Mouse (Mus musculus) liver, embryonic 12.5 days (tissue): ENCODE data around the gene Ppp1ca. TPM values are rescaled to one million over a fixed set of nuclear protein-coding genes. Genes with fewer than 3 reads are reported as not detected.

Experiments used
- ATAC-seq: fragments of 200-750 bp; cut with Nextera tagmentation; 2 replicates; pipeline ENCODE4 v1.8.0; 2017; ENCODE audit warnings: moderate number of reproducible peaks, mild to moderate bottlenecking, moderate library complexity
- H3K27ac ChIP-seq: fragments of 300-500 bp; sonication (generic); 2 replicates; pipeline ENCODE4 v1.5.1; 2016; ENCODE audit warnings: mild to moderate bottlenecking
- H3K27me3 ChIP-seq: fragments of 300-500 bp; sonication (generic); replicated peaks from 2 replicates; pipeline ENCODE4 v1.6.1; 2016; ENCODE audit warnings: mild to moderate bottlenecking, moderate library complexity
- H3K36me3 ChIP-seq: fragments of 300-500 bp; sonication (generic); 2 replicates; pipeline ENCODE4 v1.6.1; 2016; ENCODE audit warnings: mild to moderate bottlenecking, moderate library complexity
- H3K4me1 ChIP-seq: fragments of 300-500 bp; sonication (generic); 2 replicates; pipeline ENCODE4 v1.6.1; 2016
- H3K4me2 ChIP-seq: fragments of 300-500 bp; sonication (generic); 2 replicates; pipeline ENCODE4 v1.6.1; 2016; ENCODE audit warnings: mild to moderate bottlenecking, moderate library complexity
- H3K4me3 ChIP-seq: fragments of 300-500 bp; sonication (generic); 2 replicates; pipeline ENCODE4 v1.5.1; 2016; ENCODE audit warnings: mild to moderate bottlenecking, moderate library complexity
- H3K9ac ChIP-seq: fragments of 300-500 bp; sonication (generic); 2 replicates; pipeline ENCODE4 v1.6.1; 2016; ENCODE audit warnings: mild to moderate bottlenecking, moderate library complexity
- H3K9me3 ChIP-seq: fragments of 300-500 bp; sonication (generic); replicated peaks from 2 replicates; pipeline ENCODE4 v1.6.1; 2016; ENCODE audit warnings: mild to moderate bottlenecking, moderate library complexity
- WGBS: fragments of 180-500 bp; shearing (Covaris S2); methylation state at CpG from one replicate; pipeline ENCODE4 v1.1.7; 2016; ENCODE audit not compliant: insufficient replicate concordance; 5-methylcytosine and 5-hydroxymethylcytosine counted together
- polyA plus RNA-seq: library from polyadenylated mRNA; unstranded; fragments of >200 nt; fragmentation: Nextera tagmentation; extraction: Ambion mirVana; gene quantifications from 2 replicates; pipeline ENCODE4 v1.2.1, GENCODE M21; 2016

The Ppp1ca gene
- polyA plus RNA-seq, 1 experiment from 2014 or later: 577 TPM

GRCm38 (mm10) chr19:4192251-4192985 is 553 bp downstream of the Ppp1ca start:
- Histone ChIP-seq H3K9ac (peak overlapping the region; percentile 97), H3K4me2 (peak overlapping the region; percentile 89), H3K4me3 (peak overlapping the region; percentile 93), H3K27ac (peak overlapping the region; percentile 91), H3K4me1 (peaks cover 64% of the 10 kb centered on the region), H3K36me3 (peaks cover 45% of the 10 kb centered on the region), H3K9me3 (no peaks in the 10 kb centered on the region), H3K27me3 (no peaks in the 10 kb centered on the region)
- peak; percentile 58 for ATAC-seq
- WGBS: under 1% methylated on average over 46 of the region's 52 CpGs

- peak overlapping the region; percentile 89 for H3K4me2 ChIP-seq
- peak overlapping the region; percentile 93 for H3K4me3 ChIP-seq
- 50% methylated on average over 6 of the region's 6 CpGs for WGBS
- peaks cover 68% of the 10 kb centered on the region for H3K4me1 ChIP-seq
- ATAC-seq: no peak
- H3K27ac ChIP-seq: peak overlapping the region; percentile 91
- H3K27me3 ChIP-seq: no peaks in the 10 kb centered on the region
- H3K9ac ChIP-seq: peak overlapping the region; percentile 97
- peaks cover 52% of the 10 kb centered on the region for H3K36me3 ChIP-seq
- H3K9me3 ChIP-seq: no peaks in the 10 kb centered on the region
Observed at GRCm38 (mm10) chr19:4193129-4193528, 1.3 kb downstream of the Ppp1ca start.

GRCm38 (mm10) chr19:4194021-4194724 is 2.3 kb downstream of the Ppp1ca start:
- Histone ChIP-seq H3K4me2 (peak overlapping the region; percentile 89), H3K36me3 (peaks cover 63% of the 10 kb centered on the region), H3K4me3 (peak overlapping the region; percentile 93; the same call in 1 of the 2 replicates), H3K9ac (0 out of 2 replicates have a peak overlapping the region, but pooled peaks have one; percentile 12), H3K27ac (peak overlapping the region; percentile 91), H3K4me1 (peaks cover 75% of the 10 kb centered on the region), H3K27me3 (no peaks in the 10 kb centered on the region), H3K9me3 (no peaks in the 10 kb centered on the region)
- ATAC-seq: no peak
- WGBS: 76% methylated on average over 8 of the region's 8 CpGs

GRCm38 (mm10) chr19:4194776-4195650 is 3.1 kb downstream of the Ppp1ca start:
- Histone ChIP-seq H3K9me3 (no peaks in the 10 kb centered on the region), H3K9ac (no peak overlapping the region), H3K4me3 (no peak overlapping the region), H3K27ac (peak overlapping the region; percentile 91; the same call in 1 of the 2 replicates), H3K27me3 (no peaks in the 10 kb centered on the region), H3K4me2 (no peak overlapping the region), H3K36me3 (peaks cover 71% of the 10 kb centered on the region), H3K4me1 (peaks cover 84% of the 10 kb centered on the region)
- ATAC-seq: no peak
- 77% methylated on average over 12 of the region's 12 CpGs for WGBS

GRCm38 (mm10) chr19:4196048-4196447 is 4.2 kb downstream of the Ppp1ca start:
- ATAC-seq: no peak
- H3K4me1 ChIP-seq: peaks cover 85% of the 10 kb centered on the region
- no peak overlapping the region for H3K9ac ChIP-seq
- no peak overlapping the region for H3K4me2 ChIP-seq
- H3K36me3 ChIP-seq: peaks cover 77% of the 10 kb centered on the region
- H3K9me3 ChIP-seq: no peaks in the 10 kb centered on the region
- H3K4me3 ChIP-seq: no peak overlapping the region
- 74% methylated on average over 2 of the region's 2 CpGs for WGBS
- no peaks in the 10 kb centered on the region for H3K27me3 ChIP-seq
- no peak overlapping the region for H3K27ac ChIP-seq

- Histone ChIP-seq H3K4me1 (peaks cover 80% of the 10 kb centered on the region), H3K36me3 (peaks cover 77% of the 10 kb centered on the region)
- no peak for ATAC-seq
Observed at GRCm38 (mm10) chr19:4196548-4196947, 4.7 kb downstream of the Ppp1ca start.

GRCm38 (mm10) chr19:4197180-4197579 is 5.3 kb downstream of the Ppp1ca start:
- ATAC-seq: no peak
- H3K27ac ChIP-seq: peak overlapping the region; percentile 53; the same call in 1 of the 2 replicates
- 70% methylated on average over 3 of the region's 3 CpGs for WGBS
- H3K4me3 ChIP-seq: no peak overlapping the region
- H3K36me3 ChIP-seq: peaks cover 77% of the 10 kb centered on the region
- H3K9me3 ChIP-seq: no peaks in the 10 kb centered on the region
- peak overlapping the region; percentile 13; the same call in 1 of the 2 replicates for H3K9ac ChIP-seq
- H3K4me1 ChIP-seq: peaks cover 85% of the 10 kb centered on the region
- no peaks in the 10 kb centered on the region for H3K27me3 ChIP-seq
- no peak overlapping the region for H3K4me2 ChIP-seq

More at GRCm38 (mm10) chr19:4196548-4196947, 4.7 kb downstream of the Ppp1ca start:
- Histone ChIP-seq H3K9ac (peak overlapping the region; percentile 13; the same call in 1 of the 2 replicates), H3K27me3 (no peaks in the 10 kb centered on the region), H3K4me3 (no peak overlapping the region), H3K4me2 (no peak overlapping the region), H3K9me3 (no peaks in the 10 kb centered on the region), H3K27ac (peak overlapping the region; percentile 28; the same call in 1 of the 2 replicates)
- 55% methylated on average over 5 of the region's 5 CpGs for WGBS

- H3K9me3 ChIP-seq: no peaks in the 10 kb centered on the region
- H3K27me3 ChIP-seq: peaks cover 31% of the 10 kb centered on the region
- peak within 1 kb of the TSS; percentile 91 for H3K4me2 ChIP-seq
- WGBS: under 1% methylated on average over 34 of the region's 34 CpGs
- peak within 1 kb of the TSS; percentile 75 for H3K4me3 ChIP-seq
- H3K36me3 ChIP-seq: peaks cover 42% of the 10 kb centered on the region
- peak within 1 kb of the TSS; percentile 84 for H3K27ac ChIP-seq
- H3K4me1 ChIP-seq: peaks cover 61% of the 10 kb centered on the region
- peak within 1 kb of the TSS; percentile 79 for H3K9ac ChIP-seq
- peak; percentile 86 for ATAC-seq
Observed at GRCm38 (mm10) chr19:4201291-4201909, 9.5 kb downstream of the Ppp1ca start, which contains the start of gene Rad9a. Gene Rad9a, minus strand, starts transcription at chr19:4201662.

GRCm38 (mm10) chr19:4202149-4202548 is 10.3 kb downstream of the Ppp1ca start:
- Histone ChIP-seq H3K36me3 (peaks cover 34% of the 10 kb centered on the region), H3K4me3 (peak overlapping the region; percentile 75), H3K4me2 (peak overlapping the region; percentile 91), H3K27ac (peak overlapping the region; percentile 52; the same call in 1 of the 2 replicates), H3K9ac (peak overlapping the region; percentile 70), H3K4me1 (peaks cover 54% of the 10 kb centered on the region), H3K9me3 (no peaks in the 10 kb centered on the region), H3K27me3 (peaks cover 35% of the 10 kb centered on the region)
- WGBS: 36% methylated on average over 7 of the region's 7 CpGs
- ATAC-seq: no peak

- Histone ChIP-seq H3K9ac (no peak overlapping the region), H3K9me3 (no peaks in the 10 kb centered on the region), H3K27me3 (peaks cover 41% of the 10 kb centered on the region), H3K4me2 (no peak overlapping the region), H3K27ac (0 out of 2 replicates have a peak overlapping the region, but pooled peaks have one; percentile 52), H3K4me3 (no peak overlapping the region), H3K4me1 (peaks cover 50% of the 10 kb centered on the region), H3K36me3 (peaks cover 24% of the 10 kb centered on the region)
- no peak for ATAC-seq
- WGBS: 47% methylated on average over 3 of the region's 3 CpGs
Observed at GRCm38 (mm10) chr19:4203148-4203547, 11.3 kb downstream of the Ppp1ca start.
